Mouse (Mus musculus) v-Abl transformed pro-B cells (cell line): ENCODE measurements around the gene Rae1.

Experiments
- in situ Hi-C, 2 experiments: fragments of 400-800 bp; cut with MboI; formaldehyde crosslinking; loops; one replicate each; pipeline ENCODE4 v1.15.1; 2025; ENCODE audit not compliant: unreplicated experiment in 2 of 2

Rae1 gene

DNA sequence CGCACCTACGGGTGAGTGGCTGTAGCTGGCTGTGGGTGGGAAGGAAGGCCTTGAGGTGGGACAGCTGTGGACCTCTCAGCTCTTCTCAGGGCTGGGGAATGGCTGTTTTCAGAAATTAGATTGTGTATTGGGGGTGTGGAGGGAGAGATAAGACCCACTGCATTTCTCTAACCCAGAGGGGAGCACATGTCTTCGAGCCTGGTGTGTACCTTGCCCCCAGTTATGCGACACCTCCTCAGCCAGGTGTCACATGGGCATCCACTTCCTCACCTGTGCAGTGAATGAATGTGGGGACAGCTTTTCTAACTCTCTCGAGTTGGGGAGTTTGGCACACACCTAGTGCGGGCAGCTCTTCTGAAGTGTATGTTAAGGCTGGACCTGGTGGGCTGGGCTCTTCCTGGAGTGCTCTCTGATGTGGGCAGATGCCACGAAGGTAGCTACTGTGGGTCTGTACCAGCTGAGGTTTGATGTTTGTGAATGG is 23.5 kb downstream of the Rae1 start:
- in situ Hi-C loops: loop anchor here in 1 of 2 experiments (10.0 to 25.0 kb wide), 2 partner anchors 414 to 1321 kb away; partner anchors contain the start of gene Gm20721

DNA sequence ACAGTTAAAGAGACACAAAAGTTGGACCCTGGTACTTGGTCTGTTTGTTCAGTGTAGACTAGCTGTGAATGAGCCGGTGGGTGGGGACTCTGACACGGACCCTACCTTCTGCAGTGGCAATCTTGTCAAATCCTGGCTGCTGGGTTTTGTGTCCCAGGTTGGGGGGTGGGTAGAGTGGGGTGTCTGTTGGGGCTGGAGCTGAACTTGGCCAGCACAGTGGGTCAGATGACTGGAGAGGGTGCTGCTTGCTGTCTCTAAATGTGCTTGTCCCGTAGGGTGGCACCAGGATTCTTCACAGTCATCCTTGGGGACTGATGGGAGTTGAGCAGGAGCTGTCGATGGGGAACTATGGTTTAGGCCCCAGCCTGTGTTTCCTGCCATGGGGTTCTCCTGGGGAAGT is 24.0 kb downstream of the Rae1 start:
- in situ Hi-C loops: loop anchor here in 1 of 2 experiments (10.0 to 25.0 kb wide), 2 partner anchors 413 to 1321 kb away; partner anchors contain the start of gene Gm20721

DNA sequence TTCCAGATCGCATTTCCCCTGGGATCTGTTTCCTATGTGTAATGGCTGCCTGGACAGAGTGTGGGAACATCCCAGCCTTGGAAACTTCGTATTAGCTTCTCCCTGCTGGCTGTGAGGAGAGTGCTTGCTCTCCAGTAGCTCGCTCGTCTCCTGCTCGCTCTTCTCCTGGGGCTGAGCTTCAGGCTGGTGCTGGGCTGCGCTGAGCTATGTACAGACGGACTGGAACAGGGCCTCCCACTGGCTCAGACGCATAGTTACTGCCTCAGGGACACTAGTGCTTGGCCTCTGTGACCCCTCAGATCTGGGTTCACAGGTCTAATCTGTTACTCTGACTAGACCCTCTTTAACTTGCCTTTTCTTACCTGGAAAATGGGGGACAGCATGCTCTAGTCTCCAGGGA is 24.5 kb downstream of the Rae1 start:
- in situ Hi-C loops: loop anchor here in 1 of 2 experiments (10.0 to 25.0 kb wide), 2 partner anchors 413 to 1320 kb away; partner anchors contain the start of gene Gm20721

DNA sequence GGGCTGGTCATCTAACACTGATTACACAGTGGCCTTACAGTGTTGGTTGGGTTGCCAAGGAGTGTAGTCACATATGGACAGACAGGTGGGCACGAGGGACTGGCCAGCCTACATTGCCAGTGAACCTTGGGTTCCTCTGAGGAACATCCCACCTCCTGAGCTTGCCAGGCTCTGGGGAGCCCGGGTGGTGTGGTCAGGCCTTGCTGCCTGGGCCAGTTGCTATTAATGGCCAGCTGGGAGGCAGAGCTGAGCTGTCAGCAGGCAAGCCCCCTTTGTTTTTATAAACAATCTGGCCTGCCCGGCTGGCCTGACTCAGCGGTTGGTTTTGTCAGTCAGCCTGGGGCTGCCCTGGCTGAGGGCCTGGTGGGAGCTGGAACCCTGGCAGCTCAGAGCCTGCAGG is 25.0 kb downstream of the Rae1 start:
- in situ Hi-C loops: loop anchor here (10.0 to 25.0 kb wide), 4 partner anchors 412 to 1437 kb away; partner anchors contain the start of genes Atp5e (in 1 of the 2), Cass4 (in 1 of the 2), Gm20721 (in 1 of the 2) and Prelid3b (in 1 of the 2)

DNA sequence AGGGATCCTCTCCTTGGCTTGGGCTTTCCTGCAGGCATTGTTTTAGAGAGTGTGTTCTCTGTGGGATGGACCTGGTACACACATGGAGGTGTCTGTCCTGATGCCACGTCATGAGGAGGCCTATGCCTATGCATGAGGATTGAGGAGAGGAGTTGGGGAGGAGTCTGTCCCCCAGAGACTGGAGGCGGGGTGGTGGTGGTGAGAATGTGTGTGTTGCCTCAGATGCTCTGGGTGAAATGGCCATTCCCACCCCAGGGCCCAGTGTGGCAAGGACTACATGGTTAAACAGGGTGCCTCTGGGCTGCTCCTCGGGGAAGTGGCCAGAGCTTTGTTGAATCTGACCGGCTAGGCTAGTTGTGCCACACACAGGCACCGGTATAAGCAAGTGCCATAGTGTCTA is 26.4 kb downstream of the Rae1 start:
- in situ Hi-C loops: loop anchor here (10.0 to 25.0 kb wide), 4 partner anchors 411 to 1436 kb away; partner anchors contain the start of genes Atp5e (in 1 of the 2), Cass4 (in 1 of the 2), Gm20721 (in 1 of the 2) and Prelid3b (in 1 of the 2)

DNA sequence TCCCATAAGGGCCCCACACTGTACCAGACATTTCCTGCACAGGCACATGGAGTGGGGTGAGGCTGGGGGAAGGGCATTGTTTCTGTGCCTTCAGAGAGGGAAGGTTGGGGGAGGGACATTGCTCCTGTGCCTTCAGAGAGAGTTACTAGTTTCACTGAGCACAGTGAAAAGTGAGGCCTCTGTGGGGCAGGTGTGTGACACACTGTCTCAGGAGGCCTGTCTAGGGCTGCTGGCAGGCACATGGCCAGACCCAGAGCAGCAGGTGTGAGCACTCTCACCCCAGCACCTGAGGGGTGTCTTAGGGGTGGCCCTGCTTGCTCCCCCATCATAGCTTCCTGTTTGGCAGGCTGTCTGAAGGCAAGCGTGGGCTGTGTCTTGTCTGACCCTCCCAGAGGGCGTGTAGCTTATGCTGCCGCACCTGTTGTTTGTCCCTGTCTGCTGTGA is 26.8 kb downstream of the Rae1 start:
- in situ Hi-C loops: loop anchor here (10.0 to 25.0 kb wide), 4 partner anchors 411 to 1436 kb away; partner anchors contain the start of genes Atp5e (in 1 of the 2), Cass4 (in 1 of the 2), Gm20721 (in 1 of the 2) and Prelid3b (in 1 of the 2)

DNA sequence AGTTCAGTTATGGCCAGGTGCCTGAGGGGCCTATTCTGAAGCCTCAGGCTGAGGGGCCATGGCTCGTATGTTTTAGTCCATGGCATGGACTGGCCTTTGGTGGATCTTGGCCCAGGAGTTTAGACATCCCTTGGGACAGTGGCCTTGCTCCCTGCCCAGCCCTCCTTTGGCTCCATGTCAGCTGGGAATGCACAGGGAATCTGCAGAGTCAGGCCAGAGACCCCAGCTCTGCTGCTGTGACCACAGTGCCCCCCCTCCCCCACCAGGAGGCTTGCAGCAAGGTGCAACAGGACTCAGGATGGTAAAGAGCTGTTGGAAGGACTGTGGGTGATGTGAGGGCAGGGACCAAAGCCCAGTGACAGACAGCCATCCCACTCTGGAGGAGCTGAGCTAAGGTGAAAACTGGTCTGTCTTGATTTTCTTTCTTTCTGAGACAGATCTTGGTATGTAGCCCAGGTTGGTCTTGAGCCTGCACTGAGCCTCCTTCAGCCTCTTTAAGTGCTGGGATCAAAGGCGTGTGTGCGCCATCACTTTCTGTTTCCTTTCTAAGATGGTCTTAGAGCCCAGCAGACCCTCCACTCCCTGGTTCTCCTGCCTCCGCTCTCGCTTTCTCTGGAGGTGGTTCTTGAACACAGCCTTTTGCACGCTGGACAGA is 27.4 kb downstream of the Rae1 start:
- in situ Hi-C loops: loop anchor here (10.0 to 25.0 kb wide), 4 partner anchors 410 to 1435 kb away; partner anchors contain the start of genes Atp5e (in 1 of the 2), Cass4 (in 1 of the 2), Gm20721 (in 1 of the 2) and Prelid3b (in 1 of the 2)

DNA sequence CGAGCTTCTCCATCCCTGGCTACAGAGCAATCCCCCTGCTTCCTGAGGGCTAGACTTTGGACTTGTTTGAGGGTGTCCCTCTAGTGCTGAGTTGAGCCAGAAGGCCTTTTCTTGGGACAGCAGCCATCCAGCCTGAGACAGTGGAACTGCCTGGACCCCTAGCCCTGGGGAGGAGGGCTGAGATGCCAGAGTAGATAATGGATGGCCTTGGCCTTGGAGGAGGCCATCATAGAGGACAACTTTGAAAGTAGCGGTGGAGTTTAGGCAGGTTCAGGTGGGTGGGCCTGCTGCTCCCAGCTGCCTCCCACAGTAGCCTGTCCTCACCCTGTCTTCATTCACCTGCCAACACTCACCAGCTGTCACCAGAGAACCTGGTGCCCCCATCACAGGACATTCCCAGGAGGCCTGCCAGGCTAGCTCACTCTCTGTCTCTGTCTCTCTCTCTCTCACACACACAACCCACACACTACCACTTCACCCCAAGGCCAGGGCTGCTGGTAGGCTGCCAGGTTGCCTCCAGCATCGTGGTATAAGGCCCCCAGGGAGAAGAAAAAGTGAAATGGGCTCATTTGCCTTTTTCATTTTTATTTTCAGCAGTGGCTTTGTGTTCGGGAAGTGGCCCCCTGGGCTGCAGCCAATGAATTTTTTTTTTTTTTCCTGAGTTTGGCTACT is 28.0 kb downstream of the Rae1 start:
- in situ Hi-C loops: loop anchor here (10.0 to 25.0 kb wide), 4 partner anchors 409 to 1434 kb away; partner anchors contain the start of genes Atp5e (in 1 of the 2), Cass4 (in 1 of the 2), Gm20721 (in 1 of the 2) and Prelid3b (in 1 of the 2)

DNA sequence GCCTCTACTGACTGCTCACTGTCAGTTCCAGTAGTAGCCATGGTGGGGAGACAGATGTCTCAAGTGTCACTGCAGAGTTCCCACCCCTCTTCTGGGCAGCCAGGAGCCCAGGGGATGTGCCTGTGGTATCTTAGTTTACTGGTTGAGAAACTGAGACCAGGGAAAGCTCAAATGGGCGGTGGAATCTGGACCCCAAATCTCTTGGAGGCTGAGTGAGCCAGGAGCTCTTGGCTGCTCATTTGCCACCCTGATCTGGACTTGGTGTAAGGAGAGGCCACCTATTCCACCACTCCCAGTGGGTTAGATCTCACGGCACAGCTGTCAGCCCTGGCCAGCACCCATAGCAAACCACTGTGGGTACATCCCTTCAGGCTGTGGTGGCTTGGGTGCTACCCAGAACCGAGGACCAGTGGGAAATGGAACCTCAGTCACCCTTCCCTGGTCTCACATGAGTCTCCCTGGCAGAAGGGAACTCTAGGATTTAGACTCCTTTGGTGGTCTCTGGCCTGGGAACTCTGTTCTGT is 28.7 kb downstream of the Rae1 start:
- in situ Hi-C loops: loop anchor here (10.0 to 25.0 kb wide), 4 partner anchors 409 to 1434 kb away; partner anchors contain the start of genes Atp5e (in 1 of the 2), Cass4 (in 1 of the 2), Gm20721 (in 1 of the 2) and Prelid3b (in 1 of the 2)

DNA sequence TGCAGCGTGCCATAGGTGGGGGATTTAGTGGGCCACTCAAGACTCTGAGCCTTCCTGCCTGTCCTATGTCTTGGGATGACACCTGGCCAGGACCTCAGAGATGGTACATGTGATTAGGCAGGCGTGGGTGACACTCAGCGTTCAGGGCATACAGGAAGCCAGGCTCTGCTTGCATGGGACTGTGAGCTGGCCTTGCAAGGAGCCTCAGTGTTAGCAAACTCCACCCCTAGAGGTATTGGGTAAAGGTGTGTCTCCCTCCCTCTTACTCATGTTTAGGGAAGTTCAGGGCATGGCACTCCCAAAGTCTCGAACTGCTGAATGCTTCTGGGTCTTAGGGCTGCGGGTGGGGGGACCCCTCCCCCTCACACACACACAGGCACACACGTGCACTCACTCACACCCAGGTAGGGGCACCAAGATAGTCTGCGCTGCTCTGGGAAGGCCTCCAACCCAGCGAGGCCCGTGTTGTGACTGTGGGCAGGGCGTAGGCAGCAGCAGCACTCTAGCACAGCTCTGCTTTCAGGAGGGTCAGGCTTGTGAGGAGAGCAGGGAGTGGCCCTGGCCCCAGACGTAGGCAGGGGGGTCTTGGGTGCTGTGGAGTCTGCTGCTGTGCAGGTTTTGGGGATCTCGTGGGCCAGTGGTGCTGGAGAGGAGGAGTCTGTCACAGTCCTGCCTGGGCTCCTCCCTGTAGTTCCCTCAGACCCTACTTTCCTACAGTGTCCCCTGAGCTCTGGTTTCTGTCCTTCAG is 30.8 kb downstream of the Rae1 start:
- in situ Hi-C loops: loop anchor here (25.0 kb wide), 3 partner anchors 407 to 1432 kb away; partner anchors contain the start of genes Atp5e (in 1 of the 2), Cass4 (in 1 of the 2), Prelid3b (in 1 of the 2) and Tubb1 (in 1 of the 2)

DNA sequence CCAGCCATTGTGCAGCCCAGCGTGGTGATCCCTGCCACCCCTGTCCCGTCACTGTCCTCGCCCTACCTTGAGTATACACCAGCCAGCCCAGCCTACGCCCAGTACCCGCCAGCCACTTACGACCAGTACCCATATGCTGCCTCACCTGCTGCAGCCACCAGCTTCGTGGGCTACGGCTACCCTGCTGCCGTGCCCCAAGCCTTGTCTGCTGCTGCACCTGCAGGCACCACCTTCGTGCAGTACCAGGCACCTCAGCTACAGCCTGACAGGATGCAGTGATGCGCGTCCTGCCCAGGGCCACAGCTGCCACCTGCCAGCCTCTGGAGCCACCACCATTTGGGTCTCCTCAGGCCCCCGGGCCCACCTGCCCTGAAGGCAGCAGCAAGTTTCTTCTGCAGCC is 33.6 kb downstream of the Rae1 start:
- in situ Hi-C loops: loop anchor here (25.0 kb wide), 3 partner anchors 404 to 1429 kb away; partner anchors contain the start of genes Atp5e (in 1 of the 2), Cass4 (in 1 of the 2), Prelid3b (in 1 of the 2) and Tubb1 (in 1 of the 2)

DNA sequence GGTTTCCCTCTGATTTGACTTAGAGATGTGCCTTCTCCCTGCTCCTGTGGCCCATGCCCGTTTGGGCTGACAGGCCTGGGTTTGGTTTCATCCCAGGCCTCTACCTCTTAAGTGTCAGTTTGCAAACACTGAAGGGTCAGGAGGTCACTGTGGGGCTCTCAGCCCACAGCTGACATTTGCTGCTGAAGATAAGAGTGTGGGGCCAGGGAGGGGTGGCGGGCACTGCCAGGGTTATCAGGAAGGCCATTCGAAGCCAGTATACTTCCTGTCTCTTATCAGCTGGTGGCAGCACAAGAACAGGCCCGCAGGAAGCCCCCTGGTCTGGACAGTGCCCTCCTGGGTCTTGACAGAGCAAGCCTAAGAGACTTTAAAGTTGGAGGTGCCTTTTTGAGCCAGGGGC is 35.1 kb downstream of the Rae1 start:
- in situ Hi-C loops: loop anchor here (25.0 kb wide), 3 partner anchors 402 to 1427 kb away; partner anchors contain the start of genes Atp5e (in 1 of the 2), Cass4 (in 1 of the 2), Prelid3b (in 1 of the 2) and Tubb1 (in 1 of the 2)

DNA sequence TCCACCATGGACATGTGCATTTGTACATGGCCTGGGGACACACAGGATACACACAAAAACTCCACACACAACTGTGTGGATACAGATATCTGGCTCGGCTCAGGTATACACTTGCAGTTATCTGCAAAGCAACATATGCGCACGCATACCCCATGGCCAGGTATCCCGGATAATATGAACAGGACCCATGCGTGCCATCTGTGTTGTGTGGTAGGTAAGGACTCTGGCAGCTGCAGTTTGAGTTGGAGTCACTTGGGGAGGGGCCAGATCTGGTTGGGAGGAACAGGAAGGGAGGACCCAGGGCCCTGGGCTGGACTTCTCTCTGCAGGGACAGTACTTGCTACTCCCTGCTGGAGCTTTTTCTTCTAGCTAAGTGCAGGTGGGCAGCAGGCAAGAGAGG is 35.7 kb downstream of the Rae1 start:
- in situ Hi-C loops: loop anchor here (25.0 kb wide), 3 partner anchors 402 to 1427 kb away; partner anchors contain the start of genes Atp5e (in 1 of the 2), Cass4 (in 1 of the 2), Prelid3b (in 1 of the 2) and Tubb1 (in 1 of the 2)

DNA sequence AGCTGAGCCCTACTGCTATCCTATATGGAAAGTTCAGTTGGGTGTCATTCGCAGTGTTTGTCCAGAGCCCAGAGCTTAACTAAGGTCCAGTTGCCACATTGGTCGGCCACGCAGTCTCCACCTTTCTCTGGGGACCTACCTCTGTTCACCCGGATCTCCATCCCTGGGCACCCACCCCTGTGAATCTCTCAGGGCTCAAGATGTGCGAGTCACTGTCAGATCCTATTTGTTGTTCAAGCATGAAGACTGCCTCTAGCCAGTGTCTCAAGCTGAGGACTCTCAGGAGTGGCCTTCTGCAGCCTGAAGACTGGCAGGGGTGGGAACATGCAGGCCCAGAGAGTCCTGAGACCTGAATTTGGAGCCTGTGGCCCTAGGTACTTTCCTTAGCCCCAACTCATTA is 36.1 kb downstream of the Rae1 start:
- in situ Hi-C loops: loop anchor here (25.0 kb wide), 3 partner anchors 401 to 1426 kb away; partner anchors contain the start of genes Atp5e (in 1 of the 2), Cass4 (in 1 of the 2), Prelid3b (in 1 of the 2) and Tubb1 (in 1 of the 2)

DNA sequence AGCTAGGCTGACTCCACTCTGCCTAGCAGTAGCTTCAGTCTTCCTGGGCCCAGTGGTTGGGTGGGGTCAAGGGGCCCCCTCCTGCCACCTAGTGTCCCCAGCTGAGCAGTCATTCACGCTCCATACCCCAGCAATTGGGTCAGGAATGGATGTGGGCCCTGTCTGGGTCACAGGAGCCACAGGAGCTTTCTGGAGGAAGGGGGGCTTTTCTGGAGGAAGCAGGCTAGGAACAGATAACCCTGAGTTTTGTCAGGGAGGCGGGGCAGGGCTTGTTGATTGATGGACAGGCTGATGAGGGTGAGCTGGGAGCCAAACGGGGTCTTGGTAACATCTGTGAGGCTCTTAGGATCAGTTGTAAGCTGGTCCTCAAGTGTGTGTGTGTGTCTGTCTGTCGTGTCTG is 36.7 kb downstream of the Rae1 start:
- in situ Hi-C loops: loop anchor here (25.0 kb wide), 3 partner anchors 401 to 1426 kb away; partner anchors contain the start of genes Atp5e (in 1 of the 2), Cass4 (in 1 of the 2), Prelid3b (in 1 of the 2) and Tubb1 (in 1 of the 2)

DNA sequence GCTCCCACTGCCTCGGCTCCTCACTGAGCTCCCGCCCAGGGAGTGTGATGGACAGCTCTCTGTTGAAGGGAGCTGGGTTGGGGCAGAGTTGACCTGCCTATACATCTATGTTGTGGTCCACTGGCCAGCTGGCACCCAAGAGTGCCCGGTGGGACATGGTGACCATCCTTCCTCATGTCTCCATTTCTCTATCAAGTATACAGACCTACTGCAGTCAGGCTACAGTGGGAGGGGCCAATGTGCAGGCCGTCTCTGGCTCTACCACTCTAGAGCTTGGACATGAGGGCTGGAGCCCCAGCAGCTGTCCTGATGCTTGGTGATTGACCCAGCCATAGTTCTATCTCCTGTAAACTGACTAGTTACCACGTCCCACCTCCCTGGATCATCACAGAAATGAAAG is 37.4 kb downstream of the Rae1 start:
- in situ Hi-C loops: loop anchor here (25.0 kb wide), 3 partner anchors 400 to 1425 kb away; partner anchors contain the start of genes Atp5e (in 1 of the 2), Cass4 (in 1 of the 2), Prelid3b (in 1 of the 2) and Tubb1 (in 1 of the 2)

DNA sequence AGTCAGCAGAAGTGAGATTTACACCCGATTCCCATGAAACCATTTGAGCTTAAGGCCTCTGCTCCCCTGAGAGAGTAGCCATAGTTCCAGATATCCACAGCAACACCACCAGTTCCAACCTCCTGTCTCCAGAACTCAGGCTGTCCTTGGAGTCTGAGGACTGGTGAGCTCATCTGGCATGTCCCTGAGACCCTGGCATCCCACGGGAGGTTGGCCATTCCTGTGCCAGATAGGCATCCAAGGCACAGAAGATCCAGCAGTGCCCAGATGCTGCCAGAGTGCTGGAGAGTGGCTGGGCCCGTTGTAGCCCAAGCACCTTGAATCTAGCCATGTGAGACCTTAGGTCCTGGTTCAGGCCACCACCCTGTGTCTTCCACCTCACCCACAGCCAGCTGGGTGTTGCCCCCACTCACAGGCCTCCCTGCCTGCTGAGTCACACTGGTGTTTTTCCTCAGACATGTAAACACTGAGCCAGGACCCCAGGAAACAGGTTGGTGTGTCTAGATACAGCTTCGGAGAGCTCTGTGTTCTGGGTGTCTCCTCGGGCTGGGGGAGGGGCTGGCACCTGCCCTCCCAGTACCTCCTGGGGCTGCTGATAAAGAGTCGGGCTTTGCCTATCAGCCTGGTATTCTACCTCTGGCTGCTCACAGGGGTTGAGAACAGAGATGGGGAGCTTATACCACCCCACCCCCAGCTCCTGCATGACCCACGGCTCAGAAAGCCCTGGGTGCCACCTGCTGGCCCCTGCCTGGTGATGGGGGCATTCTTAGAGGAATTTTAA is 38.1 kb downstream of the Rae1 start:
- in situ Hi-C loops: loop anchor here (25.0 kb wide), 3 partner anchors 399 to 1424 kb away; partner anchors contain the start of genes Atp5e (in 1 of the 2), Cass4 (in 1 of the 2), Prelid3b (in 1 of the 2) and Tubb1 (in 1 of the 2)
